Comparison of ENCODE assay signal across 8 mouse cellular contexts in the genomic region with DNA sequence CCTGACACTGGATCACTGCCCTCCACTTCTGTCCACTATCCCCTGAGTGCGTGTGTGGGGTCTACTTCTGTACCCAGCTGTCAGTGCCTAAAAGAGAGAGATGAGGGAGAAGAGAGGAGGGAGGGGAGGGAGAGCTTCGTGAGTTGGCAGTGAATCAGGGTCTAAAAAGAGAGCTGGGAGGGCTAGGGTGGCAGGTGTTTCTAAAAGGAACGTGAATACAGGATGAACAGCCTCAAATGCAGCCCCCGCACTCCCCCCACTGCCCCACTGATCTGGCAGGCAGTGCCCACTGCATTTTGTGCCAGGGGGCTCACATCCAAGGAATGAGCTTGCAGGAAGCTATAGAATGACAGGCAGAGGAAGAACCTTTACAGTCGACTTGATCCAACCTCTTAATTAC. TPM values are rescaled to one million over a fixed set of nuclear protein-coding genes. Genes with fewer than 3 reads are reported as not detected.
A peak's percentile ranks its signal among the peaks of the same experiment; 100 is the strongest.
DNase-seq lines count a peak whose midpoint lies in the region; ATAC-seq lines count a peak whose summit lies in the region.

No protein-coding gene starts in this region.

- no peak for ATAC-seq in monocyte, adult 5-6 weeks (replicated peaks; ENCODE audit: insufficient number of reproducible peaks, low FRiP score, low TSS enrichment, poor library complexity, severe bottlenecking)

- DNase-seq in left cerebral cortex, adult 18-20 months (ENCODE audit: low spot score in 2 of 2): peak; percentile 79 to 81
- no peak for DNase-seq in left cerebral cortex, adult 11 months (ENCODE audit: low spot score)
- peak; percentile 85 to 87 for DNase-seq in cerebellum, postnatal 14 days
- peak; percentile 61 to 95 for DNase-seq in left cerebral cortex, postnatal 25 days (ENCODE audit: low spot score in 2 of 2)
- DNase-seq in right cerebral cortex, postnatal 25 days: peak; percentile 82
- no peak for DNase-seq in gastrocnemius, postnatal 25 days
- DNase-seq in kidney, postnatal 36 days: no peak

- intact Hi-C loops in left cerebral cortex, postnatal 25 days (cut with DNase I): no loop called here

RNA-seq across cellular contexts. Expression of a gene that starts 1.9 kb away (rescaled TPM):
- total RNA-seq in left cerebral cortex, adult 18-20 months (2021): 100 to 1,000 TPM; 368 to 379 TPM
- total RNA-seq in left cerebral cortex, postnatal 25 days (2021): 100 to 1,000 TPM; 396 to 399 TPM
- total RNA-seq in gastrocnemius, postnatal 25 days (2021): under 1 TPM in 1 of 2 experiments, not detected in 1; 0.08 TPM
- total RNA-seq in monocyte, adult 5-6 weeks (2017): not detected in 3 replicates

RNA-seq across cellular contexts. Expression of a gene that starts 47.4 kb away (rescaled TPM):
- 1 to 10 TPM; 3.3 TPM for total RNA-seq in left cerebral cortex, adult 18-20 months (2021)
- 1 to 10 TPM; 2.5 to 3.4 TPM for total RNA-seq in left cerebral cortex, postnatal 25 days (2021)
- total RNA-seq in gastrocnemius, postnatal 25 days (2021): 1 to 10 TPM in 1 of 2 experiments, under 1 TPM in 1; 0.74 to 1.3 TPM
- 9.9 to 15.1 TPM (median 12.5 TPM) in 3 replicates for total RNA-seq in monocyte, adult 5-6 weeks (2017)

Comparison
In these comparisons a context has a peak if more than half of its experiments do, and no peak if none do; other contexts are left out.
1. DNase-seq: peak in left cerebral cortex, adult 18-20 months (2 of 2), cerebellum, postnatal 14 days (2 of 2), left cerebral cortex, postnatal 25 days (2 of 2) and right cerebral cortex, postnatal 25 days (single experiment); none in left cerebral cortex, adult 11 months (single experiment), gastrocnemius, postnatal 25 days (single experiment) and kidney, postnatal 36 days (0 of 2).
2. RNA of a gene that starts 1.9 kb away (total RNA-seq): 396 to 399 TPM in left cerebral cortex, postnatal 25 days and 368 to 379 TPM in left cerebral cortex, adult 18-20 months; 0.08 TPM in gastrocnemius, postnatal 25 days and not detected in monocyte, adult 5-6 weeks; every median in the first group is over 100 times any median in the second.